ENCODE assay signal across 20 mouse cellular contexts in the genomic region with DNA sequence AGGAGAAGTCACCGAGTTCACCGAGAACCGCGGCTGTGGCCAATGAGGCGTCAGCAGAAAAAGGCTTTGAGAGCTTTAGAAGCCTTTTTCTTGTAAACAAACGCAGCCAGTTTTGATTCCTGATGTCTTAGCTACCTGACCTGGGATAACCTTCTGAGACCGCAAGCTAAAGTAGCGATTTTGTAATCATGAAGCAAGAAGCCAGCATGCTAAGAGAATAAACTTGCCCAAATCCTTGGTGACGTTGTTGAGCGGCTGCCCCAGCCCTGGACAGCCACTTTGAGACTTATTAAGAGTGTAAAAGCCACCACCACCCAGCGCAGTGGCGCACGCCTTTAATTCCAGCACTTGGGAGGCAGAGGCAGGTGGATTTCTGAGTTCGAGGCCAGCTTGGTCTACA. TPM values are rescaled to one million over a fixed set of nuclear protein-coding genes. Genes with fewer than 3 reads are reported as not detected.
DNase-seq lines count a peak whose midpoint lies in the region; ATAC-seq and TF ChIP-seq lines count a peak whose summit lies in the region.
"Had no signal": no experiment of that assay in that cellular context is flagged by ENCODE, and none has a peak within 500 bp of the region (broad histone marks: within the 10 kb centered on the region; RNA-seq: fewer than 3 reads in every experiment).

No protein-coding gene starts in this region.

- WGBS in kidney, adult 2 months = 69% methylated on average over 14 of the region's 14 CpGs

- peak; percentile 13 for ATAC-seq in Patski
- 0 out of 2 replicates have a peak, but pooled peaks have one; percentile 11 for ATAC-seq in megakaryocyte progenitor cell, adult 5-6 weeks (replicated peaks; ENCODE audit: poor library complexity)
- ATAC-seq: forebrain, postnatal 0 days had no signal

- in situ Hi-C loops in Patski (cut with MboI; ENCODE audit: low pct_unique_long_range_greater_than_20kb) = no loop called here

- intact Hi-C loops in left cerebral cortex, postnatal 4 days (cut with DNase I) = loop anchor here (5.0 kb wide), 1 partner anchor 81 kb away; no protein-coding TSS in a partner anchor
- intact Hi-C loops in gastrocnemius, postnatal 14 days (cut with DNase I; ENCODE audit: low total_unique reads) = no loop called here

- peaks cover 4% of the 10 kb centered on the region; the same call in 1 of the 2 replicates for H3K4me1 ChIP-seq in kidney, adult 2 months (ENCODE audit: control insufficient read depth, insufficient read depth, low read length)

- no peak for TF ChIP-seq CTCF in kidney, adult 2 months (conservative IDR thresholded peaks at IDR 0.05; ENCODE audit: insufficient read depth, insufficient read length, low read depth, low read length)
- no peak for TF ChIP-seq CTCF in Patski (IDR thresholded peaks at IDR 0.05)

- CTCF ChIA-PET in Patski (lab: Charles Lee) = interaction anchor here (1.1 to 1.4 kb wide), 3 partner anchors 10 to 54 kb away, joined by 3 to 4 read pairs (median 3); no protein-coding TSS in a partner anchor

- no peaks in the 10 kb centered on the region for H3K27me3 ChIP-seq in kidney, adult 2 months (replicated peaks; ENCODE audit: control insufficient read depth, insufficient read depth, low read length)
- no peaks in the 10 kb centered on the region for H3K27me3 ChIP-seq in Patski
- H3K27me3 ChIP-seq: stomach, embryonic 15.5 days had no signal

- no peak overlapping the region for H3K27ac ChIP-seq in kidney, adult 2 months (ENCODE audit: insufficient read depth, low read depth, low read length)
- H3K27ac ChIP-seq: kidney, postnatal 0 days; left cerebral cortex, adult 2 months; limb, embryonic 13.5 days; lung, embryonic 15.5 days; midbrain, embryonic 12.5 days; stomach, embryonic 15.5 days had no signal

- H3K36me3 ChIP-seq in kidney, adult 2 months (ENCODE audit: control insufficient read depth, insufficient read depth, low read length) = no peaks in the 10 kb centered on the region
- H3K36me3 ChIP-seq: midbrain, embryonic 12.5 days; stomach, embryonic 15.5 days had no signal

- POLR2A ChIA-PET in Patski (lab: Charles Lee) = interaction anchor here (0.6 kb wide), 2 partner anchors 56 to 169 kb away, joined by 3 to 4 read pairs; no protein-coding TSS in a partner anchor

- no peak overlapping the region for H3K4me3 ChIP-seq in kidney, adult 2 months (ENCODE audit: insufficient read depth, low read depth, low read length)
- H3K4me3 ChIP-seq: left cerebral cortex, adult 2 months; limb, embryonic 13.5 days; lung, embryonic 15.5 days; midbrain, embryonic 12.5 days; stomach, embryonic 15.5 days had no signal

- no peak for TF ChIP-seq POLR2A in kidney, adult 2 months (IDR thresholded peaks at IDR 0.05; ENCODE audit: low read depth, low read length)

- peak; percentile 23 for DNase-seq in kidney, adult 2 months
- no peak for DNase-seq in kidney, postnatal 4 days
- no peak for DNase-seq in Patski (ENCODE audit: low read depth, low spot score)
- DNase-seq in lung, adult 18-20 months = peak; percentile 74 to 78
- no peak for DNase-seq in left cerebral cortex, postnatal 4 days
- DNase-seq in B cell, adult 2 months = no peak
- no peak for DNase-seq in gastrocnemius, postnatal 14 days
- DNase-seq: adrenal gland, adult 2 months; cerebellum, adult 9-10 months; forebrain, postnatal 0 days; gastrocnemius, postnatal 25 days; heart, postnatal 36 days; thymus, postnatal 14 days had no signal

RNA-seq across cellular contexts. Expression of gene Synj2, which starts 4.8 kb away (rescaled TPM):
- polyA plus RNA-seq in kidney, adult 2 months (2012; rRNA removed) = 1.5 and 1.8 TPM in 2 replicates
- polyA plus RNA-seq in Patski (2021) = 6.0 TPM
- 7.5 and 8.3 TPM in 2 replicates for total RNA-seq in megakaryocyte progenitor cell, adult 5-6 weeks (2015)
- total RNA-seq in megakaryocyte progenitor cell, adult 5-6 weeks (2017) = 9.8 and 11.0 TPM in 2 replicates
- total RNA-seq in left cerebral cortex, postnatal 4 days (2021) = 10 to 100 TPM in 1 of 2 experiments, 1 to 10 TPM in 1; 9.7 to 13.3 TPM
- 10 to 100 TPM; 28.9 to 44.4 TPM for total RNA-seq in gastrocnemius, postnatal 14 days (2021)

Comparison
In these comparisons a context has a peak if more than half of its experiments do, and no peak if none do; other contexts are left out.
1. DNase-seq: peak in kidney, adult 2 months (single experiment) and lung, adult 18-20 months (2 of 2); none in kidney, postnatal 4 days (0 of 2), Patski (single experiment), left cerebral cortex, postnatal 4 days (single experiment), B cell, adult 2 months (0 of 2) and gastrocnemius, postnatal 14 days (single experiment).